Mouse (Mus musculus) myocyte (in vitro differentiated cells): ENCODE measurements at regions not wholly inside any gene's neighbourhood (a gene's known extent, or its start where the extent isn't known, plus 50 kb on each side); places are given as distances from the start of the nearest gene placed in this dataset.

ENCODE experiments used
- MYOD1 ChIP-seq, 3 experiments: IDR thresholded peaks; one replicate each; pipeline ENCODE4 v1.6.1; 2011; ENCODE audit warnings: control low read depth in 2 of 3, low read depth in 2 of 3, mild to moderate bottlenecking in 2 of 3, moderate library complexity in 1 of 3; ENCODE audit not compliant: insufficient read length in 2 of 3, control insufficient read depth in 1 of 3
- POLR2A ChIP-seq: IDR thresholded peaks from one replicate; pipeline ENCODE4 v1.6.1; 2011; ENCODE audit warnings: low read depth, mild to moderate bottlenecking, control low read depth, moderate library complexity; ENCODE audit not compliant: insufficient read length
- USF1 ChIP-seq: IDR thresholded peaks from one replicate; pipeline ENCODE4 v1.6.1; 2011; ENCODE audit warnings: low read depth, mild to moderate bottlenecking, control low read depth, moderate library complexity

GRCm38 (mm10) chr4:73042672-73043071, 190.2 kb upstream of the Aldoart1 start:
- TF ChIP-seq POLR2A, result no peak
- no peak for TF ChIP-seq MYOD1 (IDR thresholded peaks at IDR 0.05; ENCODE audit: control insufficient read depth in 1 of 3, insufficient read length in 2 of 3, low read depth in 2 of 3)
- no peak for TF ChIP-seq USF1
